Mouse (Mus musculus): ENCODE measurements around the gene Fosb.

DNA sequence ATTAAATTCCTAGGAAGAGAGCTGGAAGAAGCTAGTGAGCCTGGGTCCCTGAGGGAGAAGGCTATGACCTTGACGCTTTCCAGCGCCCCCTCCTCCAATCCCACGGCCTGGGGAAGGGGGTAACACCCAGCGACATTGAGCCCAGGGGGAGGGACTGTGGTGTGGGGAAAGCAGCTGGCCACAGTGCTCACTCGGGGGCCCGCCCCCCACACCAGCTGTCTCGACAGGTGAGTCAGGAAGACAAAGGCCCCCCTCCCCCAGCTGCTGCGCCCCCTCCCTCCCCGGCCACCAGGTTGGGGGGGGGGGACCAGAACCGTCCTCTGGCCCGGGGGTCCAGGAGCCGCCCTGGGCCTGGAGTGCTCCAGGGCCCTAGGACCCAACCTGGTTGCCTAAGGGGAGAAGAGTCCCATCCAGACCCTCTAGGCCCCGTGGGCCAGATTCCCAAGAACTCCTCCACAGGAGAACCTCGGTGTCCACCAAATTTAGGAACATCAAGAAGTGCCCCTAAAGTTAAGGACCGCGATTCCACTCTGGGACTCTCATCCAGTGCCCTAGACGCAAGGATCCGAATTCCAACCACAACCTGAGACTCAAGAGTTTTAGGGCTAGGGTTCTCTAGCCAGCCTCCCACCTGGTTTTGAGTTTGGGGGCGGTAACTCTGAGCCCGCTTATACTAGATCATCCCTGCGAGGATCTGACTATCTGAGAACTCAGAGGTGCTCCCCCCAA is 39.2 kb downstream of the Fosb start:
- TF ChIP-seq CTCF (IDR thresholded peaks at IDR 0.05; ENCODE audit: insufficient read depth, low read depth, low read length) (no peak), POLR2A (IDR thresholded peaks at IDR 0.05; ENCODE audit: insufficient read depth, low read depth, low read length) (no peak)

Measured in olfactory bulb, adult 2 months (tissue).